Mouse (Mus musculus) E14TG2a.4 (cell line): ENCODE measurements around the gene Fam20b.

Source experiments
- CTCF ChIP-seq: conservative IDR thresholded peaks from 2 replicates; pipeline ENCODE4 v1.5.1; 2014; ENCODE audit warnings: low read length
- NANOG ChIP-seq: IDR thresholded peaks from 2 replicates; pipeline ENCODE4 v1.6.1; 2014; ENCODE audit warnings: borderline replicate concordance, low read length, mixed read lengths
- POU5F1 ChIP-seq: IDR thresholded peaks from 2 replicates; pipeline ENCODE4 v1.6.1; 2014; ENCODE audit warnings: low read length, borderline replicate concordance

- no peak for TF ChIP-seq CTCF
- no peak for TF ChIP-seq POU5F1
- TF ChIP-seq NANOG: no peak
Observed at GRCm38 (mm10) chr1:156716681-156717080, 2.2 kb downstream of the Fam20b start.
